Mouse (Mus musculus) hindbrain, embryonic 10.5 days (tissue): ENCODE data around the gene Bdp1. TPM values are rescaled to one million over a fixed set of nuclear protein-coding genes. Genes with fewer than 3 reads are reported as not detected.

Experiments used
- DNase-seq: peaks from one replicate; pipeline ENCODE4 v3.0.0-alpha.2; 2017; ENCODE audit warnings: low spot score
- H3K27ac ChIP-seq: fragments of 300-500 bp; sonication (generic); 2 replicates; pipeline ENCODE4 v1.5.1; 2016; ENCODE audit warnings: mild to moderate bottlenecking, moderate library complexity
- H3K27me3 ChIP-seq: fragments of 300-500 bp; sonication (generic); 2 replicates; pipeline ENCODE4 v1.6.1; 2016; ENCODE audit warnings: mild to moderate bottlenecking; ENCODE audit not compliant: poor library complexity, insufficient read depth, severe bottlenecking
- H3K36me3 ChIP-seq: fragments of 300-500 bp; sonication (generic); 2 replicates; pipeline ENCODE4 v1.6.1; 2016; ENCODE audit warnings: mild to moderate bottlenecking, moderate library complexity
- H3K4me1 ChIP-seq: fragments of 300-500 bp; sonication (generic); replicated peaks from 2 replicates; pipeline ENCODE4 v1.6.1; 2016; ENCODE audit warnings: mild to moderate bottlenecking
- H3K4me3 ChIP-seq: fragments of 300-500 bp; sonication (generic); 2 replicates; pipeline ENCODE4 v1.5.1; 2016; ENCODE audit warnings: mild to moderate bottlenecking, moderate library complexity
- H3K9me3 ChIP-seq: fragments of 300-500 bp; sonication (generic); 2 replicates; pipeline ENCODE4 v1.6.1; 2016; ENCODE audit warnings: mild to moderate bottlenecking, moderate library complexity
- WGBS: fragments of 180-500 bp; shearing (Covaris S2); methylation state at CpG from one replicate; pipeline ENCODE4 v1.1.7; 2016; 5-methylcytosine and 5-hydroxymethylcytosine counted together
- polyA plus RNA-seq: library from polyadenylated mRNA; unstranded; fragments of >200 nt; fragmentation: Nextera tagmentation; extraction: Ambion mirVana; gene quantifications from 2 replicates; pipeline ENCODE4 v1.2.1, GENCODE M21; 2016

The Bdp1 gene
- polyA plus RNA-seq, 1 experiment from 2014 or later, result 19.3 TPM

GRCm38 (mm10) chr13:99979406-99979805, 124.5 kb downstream of the Bdp1 start:
- Histone ChIP-seq H3K4me3 (no peak overlapping the region), H3K9me3 (no peaks in the 10 kb centered on the region), H3K4me1 (peaks cover 4% of the 10 kb centered on the region; the same call in 1 of the 2 replicates), H3K27me3 (no peaks in the 10 kb centered on the region), H3K27ac (no peak overlapping the region), H3K36me3 (peaks cover 23% of the 10 kb centered on the region; the same call in 1 of the 2 replicates)
- DNase-seq, result no peak
- 64% methylated on average over 2 of the region's 2 CpGs for WGBS

- Histone ChIP-seq H3K27me3 (no peaks in the 10 kb centered on the region), H3K27ac (no peak overlapping the region), H3K9me3 (no peaks in the 10 kb centered on the region), H3K36me3 (peaks cover 26% of the 10 kb centered on the region; the same call in 1 of the 2 replicates), H3K4me3 (no peak overlapping the region), H3K4me1 (no peaks in the 10 kb centered on the region)
- no peak for DNase-seq
- 95% methylated on average over 5 of the region's 5 CpGs for WGBS
Observed at GRCm38 (mm10) chr13:99970089-99970488, 133.8 kb downstream of the Bdp1 start.

Other genes starting within 250 kb of the Bdp1 start
- gene Cartpt, start 203.0 kb downstream of the Bdp1 start, polyA plus RNA-seq, result 9.3 and 31.1 TPM in 2 replicates
- 33.9 and 36.0 TPM in 2 replicates for gene Mccc2, start 88.4 kb downstream of the Bdp1 start, polyA plus RNA-seq
- gene Serf1, start 3.9 kb upstream of the Bdp1 start, polyA plus RNA-seq, result 156 and 208 TPM in 2 replicates
- 86.9 and 88.0 TPM in 2 replicates for gene Smn1, start 20.8 kb upstream of the Bdp1 start, polyA plus RNA-seq
- gene Naip2, start 98.0 kb upstream of the Bdp1 start, polyA plus RNA-seq, result 0.16 and 0.26 TPM in 2 replicates
- 0.15 and 0.16 TPM in 2 replicates for gene Naip5, start 142.3 kb upstream of the Bdp1 start, polyA plus RNA-seq
- 0.06 and 0.10 TPM in 2 replicates for gene Naip6, start 213.6 kb upstream of the Bdp1 start, polyA plus RNA-seq